Mouse (Mus musculus) bone marrow macrophage, adult 2 months (primary cell): Measurements from ENCODE around the gene Coq6. TPM values are rescaled to one million over a fixed set of nuclear protein-coding genes. Genes with fewer than 3 reads are reported as not detected.

Source experiments
- H3K27ac ChIP-seq: 2 replicates; pipeline ENCODE4 v1.5.1; 2012; ENCODE audit warnings: low read depth, low read length; ENCODE audit not compliant: insufficient read depth
- H3K4me1 ChIP-seq: 2 replicates; pipeline ENCODE4 v1.6.1; 2012; ENCODE audit warnings: low read length; ENCODE audit not compliant: control insufficient read depth, insufficient read depth
- H3K4me3 ChIP-seq: 2 replicates; pipeline ENCODE4 v1.5.1; 2012; ENCODE audit warnings: mild to moderate bottlenecking, low read length, moderate library complexity; ENCODE audit not compliant: insufficient read depth
- CTCF ChIP-seq: IDR thresholded peaks from 2 replicates; pipeline ENCODE4 v1.5.1; 2012; ENCODE audit warnings: low read depth, mild to moderate bottlenecking, low read length, moderate library complexity
- POLR2A ChIP-seq: IDR thresholded peaks from 2 replicates; pipeline ENCODE4 v1.6.1; 2012; ENCODE audit warnings: mild to moderate bottlenecking, low read depth, low read length, borderline replicate concordance
- polyA plus RNA-seq: library from polyadenylated mRNA; stranded (reverse); fragments of >200 nt; gene quantifications from 2 replicates; pipeline ENCODE4 v1.2.4, GENCODE M21; 2012; ENCODE audit not compliant: missing spikeins, insufficient read depth, insufficient read length

The Coq6 gene
- polyA plus RNA-seq, 1 experiment, result 10.5 TPM

DNA sequence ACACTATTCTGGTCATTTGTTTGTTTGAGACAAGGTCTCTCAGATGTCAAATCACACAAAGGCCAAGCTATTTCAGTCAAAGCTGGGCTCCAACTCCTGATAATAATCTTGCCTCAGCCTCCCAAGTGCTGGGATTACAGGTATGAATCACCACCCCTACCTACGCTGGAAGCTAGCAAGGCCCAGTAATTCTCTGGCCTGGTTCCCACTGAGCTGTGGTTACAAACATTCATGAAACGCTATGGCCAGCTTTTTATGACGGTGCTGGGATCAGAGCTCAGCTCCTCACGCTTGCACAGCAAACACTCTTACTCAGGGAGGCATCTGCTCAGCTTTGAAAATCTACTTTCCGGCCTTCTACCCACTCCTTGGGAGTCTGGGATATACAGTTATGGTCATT, 32.4 kb downstream of the Coq6 start:
- Histone ChIP-seq H3K4me3 (no peak overlapping the region), H3K4me1 (peaks cover 2% of the 10 kb centered on the region; the same call in 1 of the 2 replicates), H3K27ac (no peak overlapping the region)
- no peak for TF ChIP-seq CTCF
- no peak for TF ChIP-seq POLR2A

DNA sequence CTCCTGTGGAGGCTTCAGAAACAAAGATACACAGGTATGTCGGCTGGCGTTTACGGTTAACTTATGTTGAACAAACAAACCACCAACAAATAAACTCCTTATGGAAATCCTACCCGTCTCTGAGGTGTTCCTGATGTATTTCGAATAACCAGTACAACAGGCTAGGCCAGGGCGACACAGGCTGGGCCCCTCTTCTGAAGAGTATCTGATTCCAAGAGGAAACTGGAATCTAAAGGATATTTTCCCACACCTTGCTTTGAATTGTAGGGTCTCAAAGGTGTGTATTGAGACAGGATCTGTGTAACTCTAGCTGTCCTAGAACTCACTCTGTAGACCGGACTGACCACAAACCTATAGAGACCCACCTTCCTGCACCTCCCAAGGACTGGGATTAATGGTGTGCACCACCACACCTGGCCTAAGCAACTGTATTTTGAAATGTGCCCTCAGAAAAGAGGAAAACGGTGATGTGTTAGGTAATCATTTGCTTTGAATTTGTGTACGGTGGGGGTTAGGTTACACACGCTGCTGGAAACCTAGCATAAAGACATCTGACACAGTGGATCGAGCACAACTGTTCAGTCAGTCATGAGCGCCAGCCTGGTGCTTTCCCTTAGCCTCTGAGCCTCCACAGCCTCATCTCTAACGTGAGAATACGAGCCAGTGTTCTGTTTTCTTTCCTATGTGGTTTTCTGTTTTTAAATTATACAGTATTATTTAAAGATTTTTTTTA, 35.7 kb downstream of the Coq6 start:
- Histone ChIP-seq H3K27ac (no peak overlapping the region), H3K4me3 (no peak overlapping the region), H3K4me1 (no peaks in the 10 kb centered on the region)
- TF ChIP-seq POLR2A (no peak), CTCF (no peak)

DNA sequence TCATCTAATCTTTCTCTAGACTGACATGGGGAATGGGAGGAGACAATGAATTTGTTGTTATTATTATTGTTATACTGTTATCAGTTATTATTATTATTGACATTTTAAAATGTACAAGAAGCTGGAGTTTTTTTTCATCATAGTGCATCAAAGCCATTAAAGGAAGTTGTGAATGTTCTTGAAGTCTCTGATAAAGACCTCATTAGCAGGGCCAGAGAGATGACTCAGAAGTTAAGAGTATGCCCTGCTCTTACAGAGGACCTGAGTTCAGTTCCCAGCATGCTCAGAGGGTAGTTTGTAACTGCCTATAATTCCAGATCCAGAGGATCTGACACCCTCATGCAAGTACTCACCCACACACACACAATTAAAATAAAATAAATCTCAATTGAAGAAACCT, 36.2 kb downstream of the Coq6 start:
- TF ChIP-seq CTCF, result no peak
- Histone ChIP-seq H3K27ac (no peak overlapping the region), H3K4me1 (no peaks in the 10 kb centered on the region), H3K4me3 (no peak overlapping the region)

- TF ChIP-seq POLR2A (no peak), CTCF (no peak)
- Histone ChIP-seq H3K4me3 (no peak overlapping the region), H3K27ac (no peak overlapping the region), H3K4me1 (no peaks in the 10 kb centered on the region)
These were observed 37.2 kb downstream of the Coq6 start for GRCm38 (mm10) chr12:84398629-84399028.

GRCm38 (mm10) chr12:84399135-84399534, 37.7 kb downstream of the Coq6 start:
- Histone ChIP-seq H3K4me3 (no peak overlapping the region), H3K4me1 (no peaks in the 10 kb centered on the region), H3K27ac (no peak overlapping the region)
- TF ChIP-seq POLR2A, result no peak
- no peak for TF ChIP-seq CTCF

DNA sequence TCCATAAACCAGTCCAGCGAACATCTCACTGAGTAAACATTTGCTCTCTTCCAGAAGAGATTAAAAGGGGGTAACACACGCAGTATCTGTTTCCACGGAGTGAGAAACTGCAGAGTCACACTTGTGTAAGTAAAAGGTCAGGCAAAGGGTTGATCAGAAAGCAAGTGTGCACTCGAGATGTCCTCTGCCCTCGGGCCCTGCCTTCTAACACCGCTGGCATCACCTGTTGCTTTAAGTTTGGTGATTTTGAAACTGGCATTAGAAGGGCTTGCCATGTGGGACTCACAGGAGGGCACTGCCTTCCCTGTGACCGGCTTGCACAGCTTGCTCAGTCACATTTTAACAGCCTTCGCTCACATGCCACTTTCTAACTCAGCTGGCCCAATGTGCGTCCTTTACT, 38.2 kb downstream of the Coq6 start:
- no peak overlapping the region for H3K27ac ChIP-seq
- H3K4me3 ChIP-seq, result no peak overlapping the region
- TF ChIP-seq POLR2A (no peak), CTCF (no peak)
- no peaks in the 10 kb centered on the region for H3K4me1 ChIP-seq

GRCm38 (mm10) chr12:84400068-84400467, 38.6 kb downstream of the Coq6 start:
- H3K4me3 ChIP-seq, result no peak overlapping the region
- no peak overlapping the region for H3K27ac ChIP-seq

GRCm38 (mm10) chr12:84400653-84401052, 39.2 kb downstream of the Coq6 start:
- Histone ChIP-seq H3K4me3 (no peak overlapping the region), H3K27ac (no peak overlapping the region), H3K4me1 (no peaks in the 10 kb centered on the region)
- TF ChIP-seq CTCF (no peak), POLR2A (no peak)

More at GRCm38 (mm10) chr12:84400068-84400467, 38.6 kb downstream of the Coq6 start:
- TF ChIP-seq POLR2A (no peak), CTCF (no peak)
- no peaks in the 10 kb centered on the region for H3K4me1 ChIP-seq

DNA sequence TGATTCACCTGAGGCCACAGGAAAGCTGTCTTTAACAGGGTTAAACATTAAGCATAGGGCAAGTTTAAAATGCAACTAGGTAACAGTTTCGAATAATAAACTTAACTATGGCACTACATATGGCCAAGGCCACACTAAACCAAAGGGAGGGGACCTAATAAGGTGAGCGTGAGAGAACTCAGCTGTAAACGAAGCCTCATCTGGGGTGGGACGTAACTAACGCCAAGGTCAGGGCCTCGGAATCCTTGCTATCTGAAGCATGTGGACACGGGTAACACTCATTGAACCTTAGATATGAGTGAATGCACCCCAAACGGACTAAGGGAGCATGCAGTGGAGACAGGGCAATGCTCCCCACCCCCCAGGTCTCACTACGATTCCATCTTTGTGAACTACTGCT, 41.5 kb downstream of the Coq6 start:
- no peak overlapping the region for H3K4me3 ChIP-seq
- TF ChIP-seq POLR2A (no peak), CTCF (no peak)

DNA sequence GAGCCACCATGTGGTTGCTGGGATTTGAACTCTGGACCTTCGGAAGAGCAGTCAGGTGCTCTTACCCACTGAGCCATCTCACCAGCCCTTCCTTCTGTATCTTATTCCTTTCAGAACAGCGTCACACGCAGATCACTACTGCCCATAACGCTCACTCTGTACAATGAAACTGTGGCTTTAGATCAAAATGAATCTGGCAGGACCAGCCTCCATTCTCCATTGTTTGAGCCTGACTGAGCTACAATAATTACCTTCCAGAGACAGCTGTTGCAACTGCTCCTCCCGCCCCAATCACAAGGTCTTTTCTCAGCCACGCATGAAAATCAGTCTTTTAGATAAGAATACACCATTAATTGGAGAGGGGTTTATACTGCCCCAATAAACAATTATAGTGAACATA, 43.1 kb downstream of the Coq6 start:
- Histone ChIP-seq H3K27ac (no peak overlapping the region), H3K4me1 (peaks cover 6% of the 10 kb centered on the region; the same call in 1 of the 2 replicates), H3K4me3 (no peak overlapping the region)
- TF ChIP-seq POLR2A (no peak), CTCF (no peak)

More for the DNA sequence above, 41.5 kb downstream of the Coq6 start:
- Histone ChIP-seq H3K4me1 (peaks cover 2% of the 10 kb centered on the region; the same call in 1 of the 2 replicates), H3K27ac (no peak overlapping the region)
